Mouse (Mus musculus) heart, postnatal 4 days (tissue): ENCODE measurements around the gene Kcns1. TPM values are rescaled to one million over a fixed set of nuclear protein-coding genes. Genes with fewer than 3 reads are reported as not detected.

ENCODE experiments used
- DNase-seq: peaks from one replicate; pipeline ENCODE4 v3.0.0; 2021
- total RNA-seq, 2 experiments: library from RNA; stranded (reverse); gene quantifications; 2 replicates each; pipeline ENCODE4 v1.2.3; 2021

The Kcns1 gene
- total RNA-seq, 2 experiments from 2014 or later, result 0.19 TPM; not detected in 1

GRCm38 (mm10) chr2:164123169-164123766, 47.6 kb downstream of the Kcns1 start:
- no peak for DNase-seq

GRCm38 (mm10) chr2:164119503-164119902, 51.4 kb downstream of the Kcns1 start:
- DNase-seq, result no peak

- DNase-seq, result no peak
Measured at GRCm38 (mm10) chr2:164115531-164115930, 55.4 kb downstream of the Kcns1 start.

- no peak for DNase-seq
Measured at GRCm38 (mm10) chr2:164114051-164114450, 56.9 kb downstream of the Kcns1 start.

Other genes with a start within 250 kb of the Kcns1 start
- 100 to 1,000 TPM; 153 to 157 TPM for gene Ywhab, start 176.2 kb downstream of the Kcns1 start, total RNA-seq
- gene Pabpc1l, start 145.7 kb downstream of the Kcns1 start, total RNA-seq, result 1 to 10 TPM; 1.4 to 1.8 TPM
- 10 to 100 TPM; 20.4 to 22.1 TPM for gene Stk4, start 100.8 kb downstream of the Kcns1 start, total RNA-seq
- 10 to 100 TPM; 28.0 to 28.7 TPM for gene Tomm34, start 99.9 kb downstream of the Kcns1 start, total RNA-seq
- not detected for gene Wfdc5, start 11.6 kb upstream of the Kcns1 start, total RNA-seq
- gene Wfdc12, start 19.5 kb upstream of the Kcns1 start, total RNA-seq, result not detected
- gene Wfdc15a, start 29.0 kb upstream of the Kcns1 start, total RNA-seq, result not detected
- gene Wfdc15b, start 50.5 kb upstream of the Kcns1 start, total RNA-seq, result not detected
- not detected for gene Svs2, start 67.4 kb upstream of the Kcns1 start, total RNA-seq
- not detected for gene Svs3b, start 85.5 kb upstream of the Kcns1 start, total RNA-seq
- gene Svs4, start 107.3 kb upstream of the Kcns1 start, total RNA-seq, result not detected
- not detected for gene Svs3a, start 118.2 kb upstream of the Kcns1 start, total RNA-seq
- not detected for gene Svs6, start 145.6 kb upstream of the Kcns1 start, total RNA-seq
- gene Svs5, start 161.6 kb upstream of the Kcns1 start, total RNA-seq, result not detected
- gene Slpi, start 218.0 kb upstream of the Kcns1 start, total RNA-seq, result under 1 TPM; 0.41 to 0.83 TPM
- gene Rbpjl, start 232.0 kb upstream of the Kcns1 start, total RNA-seq, result not detected
- gene Matn4, start 234.0 kb upstream of the Kcns1 start, total RNA-seq, result 1 to 10 TPM; 1.8 TPM